15 mouse cellular contexts compared by ENCODE assay signal in genomic region chr6:20641851-20642250, GRCm38 (mm10).
DNase-seq lines count a peak whose midpoint lies in the region; TF ChIP-seq lines count a peak whose summit lies in the region.
"Had no signal": no experiment of that assay in that cellular context is flagged by ENCODE, and none has a peak within 500 bp of the region (broad histone marks: within the 10 kb centered on the region; RNA-seq: fewer than 3 reads in every experiment).

No protein-coding gene starts in this region.

- H3K4me1 ChIP-seq in cerebellum, adult 2 months (ENCODE audit: control insufficient read depth, insufficient read depth, low read length), result peaks cover 8% of the 10 kb centered on the region; the same call in 1 of the 2 replicates
- H3K4me1 ChIP-seq: embryonic facial prominence, embryonic 12.5 days; forebrain, embryonic 15.5 days; heart, embryonic 15.5 days had no signal

- 10% methylated on average over 2 of the region's 2 CpGs for WGBS in cerebellum, adult 2 months

- no peak for TF ChIP-seq CTCF in cerebellum, adult 2 months (IDR thresholded peaks at IDR 0.05; ENCODE audit: borderline replicate concordance, insufficient read depth, low read depth, low read length)

- TF ChIP-seq POLR2A in cerebellum, adult 2 months (IDR thresholded peaks at IDR 0.05; ENCODE audit: borderline replicate concordance, insufficient read depth, low read length), result no peak

- H3K4me3 ChIP-seq in cerebellum, adult 2 months (replicated peaks; ENCODE audit: insufficient read depth, low read depth, low read length), result no peak overlapping the region
- H3K4me3 ChIP-seq: embryonic facial prominence, embryonic 12.5 days; forebrain, embryonic 15.5 days; heart, adult 2 months; heart, embryonic 15.5 days had no signal

- no peaks in the 10 kb centered on the region for H3K27me3 ChIP-seq in cerebellum, adult 2 months (ENCODE audit: control insufficient read depth, insufficient read depth, low read length)
- H3K27me3 ChIP-seq: embryonic facial prominence, embryonic 12.5 days; forebrain, embryonic 15.5 days; heart, embryonic 15.5 days had no signal

- H3K27ac ChIP-seq in cerebellum, adult 2 months (ENCODE audit: insufficient read depth, low read length), result peak overlapping the region; percentile 47; the same call in 1 of the 2 replicates
- H3K27ac ChIP-seq: embryonic facial prominence, embryonic 12.5 days; forebrain, embryonic 15.5 days; heart, adult 2 months; heart, embryonic 15.5 days; hindbrain, embryonic 14.5 days had no signal

- DNase-seq in cerebellum, adult 2 months, result peak; percentile 24 to 56
- no peak for DNase-seq in cerebellum, adult 11 months
- DNase-seq in brain, adult 2 months (ENCODE audit: low read depth, low spot score), result peak; percentile 22
- peak; percentile 54 for DNase-seq in cerebellum, adult 9-10 months
- DNase-seq in cerebellum, postnatal 25 days, result peak; percentile 52 to 54
- no peak for DNase-seq in layer of hippocampus, adult 9-10 months (ENCODE audit: low spot score)
- DNase-seq in kidney, adult 11 months, result no peak
- DNase-seq: adrenal gland, postnatal 10 days; gastrocnemius, postnatal 10 days; heart, adult 2 months; heart, postnatal 14 days had no signal

Comparison
In these comparisons a context has a peak if more than half of its experiments do, and no peak if none do; other contexts are left out.
1. DNase-seq: peak in cerebellum, adult 2 months (2 of 2), brain, adult 2 months (single experiment), cerebellum, adult 9-10 months (single experiment) and cerebellum, postnatal 25 days (2 of 2); none in cerebellum, adult 11 months (single experiment), layer of hippocampus, adult 9-10 months (single experiment) and kidney, adult 11 months (single experiment).